ENCODE assay signal across 23 mouse cellular contexts in the genomic region with DNA sequence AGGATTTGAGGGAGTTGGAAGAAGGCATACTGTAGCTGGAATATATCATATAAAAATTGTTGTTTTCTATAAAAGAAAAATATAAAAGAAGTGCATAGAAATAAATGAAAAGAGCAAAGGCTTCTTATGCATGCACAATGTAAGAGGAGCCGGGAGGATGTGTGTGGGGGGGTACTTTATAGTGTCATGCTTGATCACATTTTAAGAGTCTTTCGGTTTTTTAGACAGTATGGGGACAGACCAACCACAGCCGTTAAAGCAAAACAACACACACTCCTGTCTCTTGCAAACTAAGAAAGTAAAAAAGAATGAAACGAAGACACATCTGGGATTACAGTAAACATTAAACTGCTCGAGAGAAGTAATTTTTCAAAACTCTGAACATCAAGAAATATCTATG.
"Had no signal": no experiment of that assay in that cellular context is flagged by ENCODE, and none has a peak within 500 bp of the region (broad histone marks: within the 10 kb centered on the region; RNA-seq: fewer than 3 reads in every experiment).

No protein-coding gene starts in this region.

- DNase-seq: forebrain, postnatal 0 days; gastrocnemius, postnatal 14 days; gastrocnemius, postnatal 36 days; heart, adult 18-20 months; heart, postnatal 14 days; heart, postnatal 36 days; kidney, adult 2 months; kidney, postnatal 14 days; kidney, postnatal 36 days; layer of hippocampus, adult 9-11 months; layer of hippocampus, postnatal 36 days; left cerebral cortex, postnatal 4 days had no signal

- H3K4me2 ChIP-seq: heart, embryonic 13.5 days; heart, embryonic 15.5 days; hindbrain, embryonic 13.5 days; hindbrain, embryonic 15.5 days; limb, embryonic 13.5 days; limb, embryonic 15.5 days; liver, embryonic 12.5 days had no signal

- H3K36me3 ChIP-seq: heart, embryonic 10.5 days; heart, embryonic 13.5 days; heart, embryonic 15.5 days; hindbrain, embryonic 13.5 days; hindbrain, embryonic 15.5 days; limb, embryonic 13.5 days; limb, embryonic 15.5 days; liver, embryonic 12.5 days had no signal

- H3K4me3 ChIP-seq: heart, embryonic 10.5 days; heart, embryonic 13.5 days; heart, embryonic 15.5 days; hindbrain, embryonic 13.5 days; hindbrain, embryonic 15.5 days; limb, embryonic 13.5 days; limb, embryonic 15.5 days; liver, embryonic 12.5 days had no signal

- H3K27me3 ChIP-seq: heart, embryonic 13.5 days; heart, embryonic 15.5 days; hindbrain, embryonic 13.5 days; hindbrain, embryonic 15.5 days; limb, embryonic 13.5 days; limb, embryonic 15.5 days; liver, embryonic 12.5 days had no signal

- H3K4me1 ChIP-seq: heart, embryonic 10.5 days; heart, embryonic 13.5 days; heart, embryonic 15.5 days; hindbrain, embryonic 13.5 days; hindbrain, embryonic 15.5 days; limb, embryonic 13.5 days; limb, embryonic 15.5 days; liver, embryonic 12.5 days had no signal

- ATAC-seq: forebrain, postnatal 0 days; hindbrain, postnatal 0 days; intestine, embryonic 16.5 days; liver, embryonic 12.5 days had no signal

- H3K9me3 ChIP-seq: heart, embryonic 10.5 days; heart, embryonic 13.5 days; heart, embryonic 15.5 days; hindbrain, embryonic 13.5 days; hindbrain, embryonic 15.5 days; limb, embryonic 13.5 days; limb, embryonic 15.5 days; liver, embryonic 12.5 days had no signal

- H3K27ac ChIP-seq: heart, embryonic 10.5 days; heart, embryonic 13.5 days; heart, embryonic 15.5 days; hindbrain, embryonic 13.5 days; hindbrain, embryonic 15.5 days; hindbrain, postnatal 0 days; limb, embryonic 13.5 days; limb, embryonic 15.5 days; liver, embryonic 12.5 days; liver, embryonic 14.5 days had no signal

- H3K9ac ChIP-seq: forebrain, postnatal 0 days; heart, embryonic 13.5 days; heart, embryonic 15.5 days; hindbrain, embryonic 13.5 days; hindbrain, embryonic 15.5 days; limb, embryonic 13.5 days; limb, embryonic 15.5 days; liver, embryonic 12.5 days; liver, embryonic 14.5 days had no signal
